Comparison of ENCODE assay signal across 8 mouse cellular contexts in the genomic region with DNA sequence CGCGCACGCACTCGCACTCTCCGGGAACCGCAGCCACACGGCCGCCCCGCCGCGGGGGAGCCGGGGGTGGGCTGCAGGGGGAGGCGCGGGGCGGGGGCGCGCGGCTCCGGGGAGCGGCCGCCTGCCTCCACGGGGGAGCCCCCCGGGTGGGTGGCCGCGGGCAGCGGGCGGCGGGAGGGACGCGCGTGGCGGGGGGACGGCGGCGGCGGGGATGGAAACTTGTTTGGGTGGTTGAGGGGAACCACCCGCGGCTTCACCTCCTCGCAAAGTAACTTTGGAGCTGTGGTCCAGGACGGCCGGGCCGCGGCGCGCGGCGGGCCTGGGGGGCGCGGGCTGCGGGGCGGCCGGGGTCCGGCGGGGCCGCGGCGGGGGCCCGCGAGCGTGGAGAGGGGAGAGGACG. TPM values are rescaled to one million over a fixed set of nuclear protein-coding genes. Genes with fewer than 3 reads are reported as not detected.
DNase-seq lines count a peak whose midpoint lies in the region; ATAC-seq and TF ChIP-seq lines count a peak whose summit lies in the region.

No protein-coding gene starts in this region.

- WGBS in kidney, adult 2 months, result 3% methylated on average over 56 of the region's 61 CpGs
- 3% methylated on average over 51 of the region's 61 CpGs for WGBS in bone marrow, adult 2 months
- 0% methylated on average over 11 of the region's 61 CpGs for WGBS in hindbrain, postnatal 0 days
- WGBS in midbrain, embryonic 15.5 days, result under 1% methylated on average over 50 of the region's 61 CpGs

- TF ChIP-seq POLR2A in kidney, adult 2 months (IDR thresholded peaks at IDR 0.05; ENCODE audit: low read depth, low read length), result no peak
- no peak for TF ChIP-seq POLR2A in bone marrow, adult 2 months (IDR thresholded peaks at IDR 0.05; ENCODE audit: borderline replicate concordance, control insufficient read depth, low read depth, low read length)

- peak overlapping the region; percentile 81 for H3K4me2 ChIP-seq in hindbrain, postnatal 0 days (ENCODE audit: low read depth, low read length)
- peak overlapping the region; percentile 88 for H3K4me2 ChIP-seq in midbrain, embryonic 15.5 days

- no peaks in the 10 kb centered on the region for H3K9me3 ChIP-seq in hindbrain, postnatal 0 days (ENCODE audit: low read length)
- no peaks in the 10 kb centered on the region for H3K9me3 ChIP-seq in midbrain, embryonic 15.5 days

- no peak for TF ChIP-seq CTCF in kidney, adult 2 months (conservative IDR thresholded peaks at IDR 0.05; ENCODE audit: insufficient read depth, insufficient read length, low read depth, low read length)
- no peak for TF ChIP-seq CTCF in bone marrow, adult 2 months (IDR thresholded peaks at IDR 0.05; ENCODE audit: control insufficient read depth, insufficient read depth, low read length)
- TF ChIP-seq CTCF in hindbrain, postnatal 0 days (IDR thresholded peaks at IDR 0.05; ENCODE audit: low read depth), result no peak

- no peak overlapping the region for H3K27ac ChIP-seq in kidney, adult 2 months (ENCODE audit: insufficient read depth, low read depth, low read length)
- peak overlapping the region; percentile 52 for H3K27ac ChIP-seq in bone marrow, adult 2 months (ENCODE audit: control insufficient read depth, insufficient read depth, low read depth, low read length, poor library complexity)
- peak overlapping the region; percentile 90 for H3K27ac ChIP-seq in hindbrain, postnatal 0 days
- H3K27ac ChIP-seq in midbrain, embryonic 15.5 days, result peak overlapping the region; percentile 96

- peaks cover 9% of the 10 kb centered on the region for H3K4me1 ChIP-seq in kidney, adult 2 months (ENCODE audit: control insufficient read depth, insufficient read depth, low read length)
- H3K4me1 ChIP-seq in bone marrow, adult 2 months (ENCODE audit: control insufficient read depth, insufficient read depth, low read length), result no peaks in the 10 kb centered on the region
- peaks cover 7% of the 10 kb centered on the region for H3K4me1 ChIP-seq in hindbrain, postnatal 0 days (ENCODE audit: insufficient read depth, low read length)
- H3K4me1 ChIP-seq in midbrain, embryonic 15.5 days, result peaks cover 31% of the 10 kb centered on the region

- no peaks in the 10 kb centered on the region for H3K36me3 ChIP-seq in kidney, adult 2 months (ENCODE audit: control insufficient read depth, insufficient read depth, low read length)
- H3K36me3 ChIP-seq in hindbrain, postnatal 0 days (ENCODE audit: insufficient read depth, low read length), result no peaks in the 10 kb centered on the region
- H3K36me3 ChIP-seq in midbrain, embryonic 15.5 days (replicated peaks), result no peaks in the 10 kb centered on the region

- ATAC-seq in hindbrain, postnatal 0 days, result 0 out of 2 replicates have a peak, but pooled peaks have one; percentile 0
- ATAC-seq in midbrain, embryonic 15.5 days (replicated peaks), result peak; percentile 21

- H3K27me3 ChIP-seq in kidney, adult 2 months (replicated peaks; ENCODE audit: control insufficient read depth, insufficient read depth, low read length), result no peaks in the 10 kb centered on the region
- H3K27me3 ChIP-seq in hindbrain, postnatal 0 days (ENCODE audit: insufficient read depth, low read length), result no peaks in the 10 kb centered on the region
- no peaks in the 10 kb centered on the region for H3K27me3 ChIP-seq in midbrain, embryonic 15.5 days (replicated peaks)

- no peak for DNase-seq in kidney, adult 2 months
- DNase-seq in kidney, postnatal 14 days, result no peak
- DNase-seq in hindbrain, postnatal 0 days (ENCODE audit: low spot score), result no peak
- DNase-seq in adrenal gland, postnatal 14 days, result no peak
- DNase-seq in cerebellum, postnatal 25 days, result no peak
- no peak for DNase-seq in cerebellum, adult 11 months

- peak overlapping the region; percentile 77 for H3K4me3 ChIP-seq in kidney, adult 2 months (ENCODE audit: insufficient read depth, low read depth, low read length)
- peak overlapping the region; percentile 92 for H3K4me3 ChIP-seq in bone marrow, adult 2 months (replicated peaks; ENCODE audit: control insufficient read depth, low read depth, low read length)
- peak overlapping the region; percentile 88 for H3K4me3 ChIP-seq in hindbrain, postnatal 0 days (ENCODE audit: low read length)
- peak overlapping the region; percentile 77 for H3K4me3 ChIP-seq in midbrain, embryonic 15.5 days

- peak overlapping the region; percentile 78 for H3K9ac ChIP-seq in hindbrain, postnatal 0 days (replicated peaks; ENCODE audit: low read length)
- peak overlapping the region; percentile 72 for H3K9ac ChIP-seq in midbrain, embryonic 15.5 days

RNA-seq across cellular contexts. Expression of a gene that starts 1.2 kb away (rescaled TPM):
- polyA plus RNA-seq in kidney, adult 2 months (2012; rRNA removed), result 18.1 and 19.4 TPM in 2 replicates
- polyA plus RNA-seq in bone marrow, adult 2 months (2011; ENCODE audit: insufficient read depth, insufficient read length, low replicate concordance, missing spikeins), result 12.8 and 14.8 TPM in 2 replicates
- 105 and 123 TPM in 2 replicates for total RNA-seq in hindbrain, postnatal 0 days (2014; rRNA removed)
- polyA plus RNA-seq in hindbrain, postnatal 0 days (2015; fragmentation: Nextera tagmentation; extraction: Ambion mirVana), result 132 and 140 TPM in 2 replicates
- polyA plus RNA-seq in midbrain, embryonic 15.5 days (2015; fragmentation: Nextera tagmentation; extraction: Ambion mirVana), result 259 and 280 TPM in 2 replicates
- total RNA-seq in adrenal gland, postnatal 14 days (2021), result 30.0 and 37.7 TPM in 2 replicates
